ENCODE assay signal across 9 mouse cellular contexts in the genomic region with DNA sequence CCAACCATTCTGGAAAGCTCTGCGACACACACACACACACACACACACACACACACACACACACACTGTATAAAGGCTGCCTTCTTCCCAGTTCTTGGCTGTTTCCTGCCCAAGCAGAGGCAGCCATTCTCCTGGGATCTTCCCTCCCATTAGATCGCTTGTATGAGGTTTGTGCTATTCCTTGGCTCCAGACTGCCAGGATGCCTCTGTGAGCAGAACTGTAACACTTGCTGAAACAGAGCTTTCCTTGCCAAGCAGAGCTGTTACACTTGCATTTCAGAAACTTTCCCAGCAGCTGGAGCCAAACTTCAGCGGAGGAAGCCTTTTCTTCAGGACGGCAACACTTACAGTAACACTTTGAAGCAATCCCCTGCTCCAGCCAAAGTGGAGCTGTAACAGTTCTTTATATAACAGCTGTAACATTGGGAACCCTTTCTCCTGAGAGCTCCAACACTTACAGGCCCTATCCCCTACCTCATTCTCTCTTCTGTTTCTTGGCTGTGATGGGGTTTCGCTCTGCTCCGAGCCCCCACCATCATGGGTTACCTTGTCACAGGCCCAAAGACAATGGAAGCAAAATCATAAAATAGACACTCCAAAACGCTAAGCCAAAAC.
DNase-seq lines count a peak whose midpoint lies in the region; ATAC-seq lines count a peak whose summit lies in the region.
"Had no signal": no experiment of that assay in that cellular context is flagged by ENCODE, and none has a peak within 500 bp of the region (broad histone marks: within the 10 kb centered on the region; RNA-seq: fewer than 3 reads in every experiment).

No protein-coding gene starts in this region.

- DNase-seq in gastrocnemius, adult 18-20 months (ENCODE audit: low spot score), result peak; percentile 21
- no peak for DNase-seq in gastrocnemius, adult 8-10 months (ENCODE audit: low spot score in 2 of 2)
- peak; percentile 6 for DNase-seq in NIH3T3 (ENCODE audit: low read depth)
- peak; percentile 34 for DNase-seq in gastrocnemius, postnatal 25 days
- DNase-seq in thymus, postnatal 10 days (ENCODE audit: low spot score in 2 of 2), result no peak
- no peak for DNase-seq in thymus, postnatal 14 days
- no peak for DNase-seq in ovary, postnatal 14 days (ENCODE audit: low spot score)

- H3K4me3 ChIP-seq in limb, embryonic 13.5 days, result no peak overlapping the region
- H3K4me3 ChIP-seq: lung, embryonic 15.5 days had no signal

- no peak overlapping the region for H3K9ac ChIP-seq in limb, embryonic 13.5 days
- H3K9ac ChIP-seq: lung, embryonic 15.5 days had no signal

- WGBS in limb, embryonic 13.5 days, result 67% methylated on average over 7 of the region's 7 CpGs

- H3K27ac ChIP-seq in limb, embryonic 13.5 days, result peak overlapping the region; percentile 58
- H3K27ac ChIP-seq: lung, embryonic 15.5 days had no signal

- H3K9me3 ChIP-seq in limb, embryonic 13.5 days, result no peaks in the 10 kb centered on the region
- H3K9me3 ChIP-seq: lung, embryonic 15.5 days had no signal

- H3K4me1 ChIP-seq in limb, embryonic 13.5 days, result peaks cover 8% of the 10 kb centered on the region; the same call in 1 of the 2 replicates
- H3K4me1 ChIP-seq: lung, embryonic 15.5 days had no signal

- H3K4me2 ChIP-seq in limb, embryonic 13.5 days (replicated peaks), result no peak overlapping the region
- H3K4me2 ChIP-seq: lung, embryonic 15.5 days had no signal

- peak; percentile 93 for ATAC-seq in limb, embryonic 13.5 days (ENCODE audit: low FRiP score, low read depth)

- no peaks in the 10 kb centered on the region for H3K36me3 ChIP-seq in limb, embryonic 13.5 days
- H3K36me3 ChIP-seq: lung, embryonic 15.5 days had no signal

- no peaks in the 10 kb centered on the region for H3K27me3 ChIP-seq in limb, embryonic 13.5 days
- H3K27me3 ChIP-seq: lung, embryonic 15.5 days had no signal

Comparison
In these comparisons a context has a peak if more than half of its experiments do, and no peak if none do; other contexts are left out.
1. DNase-seq: peak in gastrocnemius, adult 18-20 months (single experiment), NIH3T3 (single experiment) and gastrocnemius, postnatal 25 days (single experiment); none in gastrocnemius, adult 8-10 months (0 of 2), thymus, postnatal 10 days (0 of 2), thymus, postnatal 14 days (single experiment) and ovary, postnatal 14 days (single experiment).